Mouse (Mus musculus): ENCODE results near the gene Mmp20. TPM values are rescaled to one million over a fixed set of nuclear protein-coding genes. Genes with fewer than 3 reads are reported as not detected.

Mmp20 gene
- total and polyA plus RNA-seq, 3 experiments: not detected

DNA sequence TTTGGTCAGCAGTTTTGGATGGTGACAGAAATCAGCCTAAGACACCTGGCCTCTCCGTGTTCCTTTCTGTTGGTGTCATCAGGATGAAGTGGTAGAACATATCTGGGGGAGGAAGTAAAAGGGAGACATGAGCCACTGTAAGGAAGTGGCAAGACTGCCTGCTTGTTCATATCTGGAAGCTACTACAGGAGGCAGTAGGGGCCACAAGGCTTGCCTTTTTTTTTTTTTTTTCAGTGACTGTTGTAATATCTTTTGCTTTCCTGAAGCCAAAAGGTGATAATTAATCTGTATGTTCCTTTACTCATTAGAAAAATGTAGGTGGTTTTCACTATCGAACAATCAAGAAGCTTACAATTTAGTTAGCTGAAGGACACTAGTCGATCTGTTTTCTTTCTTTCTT, 5.4 kb upstream of the Mmp20 start:
- TF ChIP-seq NRF1 (IDR thresholded peaks at IDR 0.05; ENCODE audit: insufficient read depth, low read depth, low read length, poor library complexity, severe bottlenecking) (no peak), ZNF384 (IDR thresholded peaks at IDR 0.05; ENCODE audit: low read depth, low read length) (peak; percentile 38)
- DNase-seq (ENCODE audit: low read depth, low spot score): no peak

DNA sequence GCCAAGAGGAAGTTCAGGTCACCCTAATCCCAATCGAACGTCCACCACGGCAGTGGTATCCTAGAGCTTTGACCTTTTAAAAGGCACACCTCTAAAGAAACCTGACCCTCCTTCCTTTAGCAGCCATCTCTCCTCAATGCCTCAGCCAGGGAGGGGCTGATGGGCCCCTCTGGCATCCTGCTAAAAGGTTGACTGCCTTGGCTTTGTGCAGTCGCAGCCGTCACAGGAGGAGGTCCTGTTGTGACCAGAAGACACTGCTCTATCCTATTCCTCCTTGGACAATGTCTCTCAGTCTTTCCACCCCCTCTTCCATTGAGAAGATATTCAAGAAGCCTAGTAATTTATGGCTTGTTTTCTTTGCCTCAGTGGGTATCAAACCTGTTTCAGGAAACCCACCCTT, 5.9 kb downstream of the Mmp20 start:
- no peaks in the 10 kb centered on the region for H3K9me3 ChIP-seq (replicated peaks; ENCODE audit: insufficient read depth, low read length)
- no peak overlapping the region for H3K27ac ChIP-seq (ENCODE audit: control insufficient read depth, low read depth, low read length)
- H3K9ac ChIP-seq (ENCODE audit: control insufficient read depth, low read depth, low read length, poor library complexity, severe bottlenecking): no peak overlapping the region
- H3K27me3 ChIP-seq (ENCODE audit: control insufficient read depth in 1 of 2, insufficient read depth in 2 of 2, low read length in 2 of 2): peaks cover 4 to 9% of the 10 kb centered on the region in 2 experiments
- no peak for DNase-seq (ENCODE audit: low read depth, low spot score)
- no peak for TF ChIP-seq UBTF (IDR thresholded peaks at IDR 0.05; ENCODE audit: borderline replicate concordance, insufficient read depth, low read depth, low read length)
- no peak for TF ChIP-seq POLR2A (IDR thresholded peaks at IDR 0.05; ENCODE audit: control insufficient read depth in 1 of 2, insufficient read depth in 1 of 2, low read depth in 1 of 2, low read length in 2 of 2, poor library complexity in 1 of 2)
- no peak for TF ChIP-seq GATA1 (IDR thresholded peaks at IDR 0.05; ENCODE audit: low read depth, low read length)
- TF ChIP-seq ETS1 (IDR thresholded peaks at IDR 0.05; ENCODE audit: low read depth, low read length): no peak
- no peak for TF ChIP-seq SIN3A (IDR thresholded peaks at IDR 0.05; ENCODE audit: low read length)
- no peak for TF ChIP-seq RAD21 (IDR thresholded peaks at IDR 0.05; ENCODE audit: low read depth, low read length)
- TF ChIP-seq RCOR1 (IDR thresholded peaks at IDR 0.05; ENCODE audit: low read depth, low read length): no peak
- no peak for TF ChIP-seq TBP (IDR thresholded peaks at IDR 0.05; ENCODE audit: low read depth, low read length)
- TF ChIP-seq MYC (IDR thresholded peaks at IDR 0.05; ENCODE audit: low read depth, low read length): no peak
- TF ChIP-seq MXI1 (IDR thresholded peaks at IDR 0.05; ENCODE audit: low read depth, low read length): no peak
- no peak for TF ChIP-seq ZC3H11A (IDR thresholded peaks at IDR 0.05; ENCODE audit: low read depth, low read length)
- TF ChIP-seq CHD2 (IDR thresholded peaks at IDR 0.05; ENCODE audit: low read length): no peak
- TF ChIP-seq SMC3 (IDR thresholded peaks at IDR 0.05; ENCODE audit: low read depth, low read length): no peak
- TF ChIP-seq CTCF (IDR thresholded peaks at IDR 0.05 in 2 of 3, conservative IDR thresholded peaks at IDR 0.05 in 1 of 3; ENCODE audit: control insufficient read depth in 1 of 3, insufficient read depth in 1 of 3, low read depth in 2 of 3, low read length in 3 of 3, poor library complexity in 1 of 3, severe bottlenecking in 1 of 3): no peak
- TF ChIP-seq POLR2AphosphoS2 (IDR thresholded peaks at IDR 0.05; ENCODE audit: low read length): no peak
- no peak for TF ChIP-seq USF1 (IDR thresholded peaks at IDR 0.05; ENCODE audit: low read depth, low read length)
- TF ChIP-seq TCF12 (IDR thresholded peaks at IDR 0.05; ENCODE audit: low read depth, low read length): no peak
- no peak for TF ChIP-seq MAZ (IDR thresholded peaks at IDR 0.05; ENCODE audit: low read depth, low read length)
- no peak for TF ChIP-seq JUND (IDR thresholded peaks at IDR 0.05; ENCODE audit: low read depth, low read length)
- no peak overlapping the region for H3K4me3 ChIP-seq (ENCODE audit: control insufficient read depth in 1 of 2, insufficient read depth in 1 of 2, low read depth in 2 of 2, low read length in 2 of 2)
- H3K36me3 ChIP-seq (ENCODE audit: control insufficient read depth in 1 of 2, insufficient read depth in 2 of 2, low read length in 2 of 2): no peaks in the 10 kb centered on the region
- no peaks in the 10 kb centered on the region for H3K79me2 ChIP-seq (ENCODE audit: control insufficient read depth, insufficient read depth, low read length, poor library complexity)
- H3K4me1 ChIP-seq (ENCODE audit: control insufficient read depth in 1 of 2, insufficient read depth in 2 of 2, low read length in 2 of 2): no peaks in the 10 kb centered on the region

More for the DNA sequence above, 5.4 kb upstream of the Mmp20 start:
- no peak overlapping the region for H3K27ac ChIP-seq (ENCODE audit: control insufficient read depth, low read depth, low read length)
- H3K4me3 ChIP-seq (ENCODE audit: control insufficient read depth in 1 of 2, insufficient read depth in 1 of 2, low read depth in 2 of 2, low read length in 2 of 2): no peak overlapping the region
- H3K9me3 ChIP-seq (replicated peaks; ENCODE audit: insufficient read depth, low read length): no peaks in the 10 kb centered on the region
- peaks cover 9 to 24% of the 10 kb centered on the region in 2 experiments for H3K27me3 ChIP-seq (ENCODE audit: control insufficient read depth in 1 of 2, insufficient read depth in 2 of 2, low read length in 2 of 2)
- H3K36me3 ChIP-seq (ENCODE audit: control insufficient read depth in 1 of 2, insufficient read depth in 2 of 2, low read length in 2 of 2): no peaks in the 10 kb centered on the region
- no peaks in the 10 kb centered on the region for H3K79me2 ChIP-seq (ENCODE audit: control insufficient read depth, insufficient read depth, low read length, poor library complexity)
- H3K9ac ChIP-seq (ENCODE audit: control insufficient read depth, low read depth, low read length, poor library complexity, severe bottlenecking): no peak overlapping the region
- no peaks in the 10 kb centered on the region for H3K4me1 ChIP-seq (ENCODE audit: control insufficient read depth in 1 of 2, insufficient read depth in 2 of 2, low read length in 2 of 2)

Data from MEL (cell line).